8 mouse cellular contexts compared by ENCODE assay signal in genomic region chr15:100615825-100616220, GRCm38 (mm10). TPM values are rescaled to one million over a fixed set of nuclear protein-coding genes. Genes with fewer than 3 reads are reported as not detected.
DNase-seq lines count a peak whose midpoint lies in the region; ATAC-seq and TF ChIP-seq lines count a peak whose summit lies in the region.

No protein-coding gene starts in this region.

- H3K27ac ChIP-seq in ES-E14 (ENCODE audit: insufficient read depth, low read depth, low read length, poor library complexity, severe bottlenecking), result peak overlapping the region; percentile 93
- peak overlapping the region; percentile 93 for H3K27ac ChIP-seq in forebrain, embryonic 13.5 days
- H3K27ac ChIP-seq in neural tube, embryonic 15.5 days (replicated peaks), result peak overlapping the region; percentile 96

- DNase-seq in ES-E14 (ENCODE audit: low read depth, low spot score), result peak; percentile 81
- DNase-seq in heart, postnatal 10 days, result peak; percentile 93 to 95
- DNase-seq in kidney, postnatal 4 days, result peak; percentile 97 to 98
- DNase-seq in lung, adult 18-20 months, result peak; percentile 86 to 90
- DNase-seq in testis, postnatal 10 days (ENCODE audit: low spot score), result peak; percentile 96

- in situ Hi-C loops in ES-E14 (cut with MboI; ENCODE audit: low sequenced_read_pairs in 2 of 2, unreplicated experiment in 2 of 2), result no loop called here

- H3K9me3 ChIP-seq in ES-E14 (ENCODE audit: control insufficient read depth, insufficient read depth, low read depth, low read length), result no peaks in the 10 kb centered on the region
- no peaks in the 10 kb centered on the region for H3K9me3 ChIP-seq in forebrain, embryonic 13.5 days (replicated peaks)
- no peaks in the 10 kb centered on the region for H3K9me3 ChIP-seq in neural tube, embryonic 15.5 days (replicated peaks)

- H3K4me2 ChIP-seq in forebrain, embryonic 13.5 days, result peak overlapping the region; percentile 88
- peak overlapping the region; percentile 71 for H3K4me2 ChIP-seq in neural tube, embryonic 15.5 days

- ATAC-seq in cerebellum, adult (ENCODE audit: insufficient number of reproducible peaks, low FRiP score, low TSS enrichment), result peak; percentile 72
- ATAC-seq in forebrain, embryonic 13.5 days, result peak; percentile 85
- ATAC-seq in neural tube, embryonic 15.5 days (ENCODE audit: low FRiP score), result peak; percentile 89

- peak overlapping the region; percentile 83 to 90 for H3K4me3 ChIP-seq in ES-E14 (ENCODE audit: insufficient read depth in 1 of 2, low read depth in 1 of 2, low read length in 2 of 2, poor library complexity in 1 of 2, severe bottlenecking in 1 of 2)
- peak overlapping the region; percentile 86 for H3K4me3 ChIP-seq in forebrain, embryonic 13.5 days
- H3K4me3 ChIP-seq in neural tube, embryonic 15.5 days (replicated peaks), result peak overlapping the region; percentile 84

- peak overlapping the region; percentile 92 for H3K9ac ChIP-seq in ES-E14 (ENCODE audit: insufficient read depth, low read depth, low read length, poor library complexity, severe bottlenecking)
- peak overlapping the region; percentile 82 for H3K9ac ChIP-seq in forebrain, embryonic 13.5 days
- H3K9ac ChIP-seq in neural tube, embryonic 15.5 days (replicated peaks), result peak overlapping the region; percentile 78

- no peaks in the 10 kb centered on the region for H3K27me3 ChIP-seq in forebrain, embryonic 13.5 days
- no peaks in the 10 kb centered on the region for H3K27me3 ChIP-seq in neural tube, embryonic 15.5 days (replicated peaks)

- WGBS in forebrain, embryonic 13.5 days, result 0% methylated on average over 35 of the region's 43 CpGs
- WGBS in neural tube, embryonic 15.5 days, result under 1% methylated on average over 39 of the region's 43 CpGs

- intact Hi-C loops in heart, postnatal 10 days (cut with DNase I), result no loop called here

- H3K36me3 ChIP-seq in ES-E14 (ENCODE audit: control insufficient read depth, insufficient read depth, low read length, poor library complexity, severe bottlenecking), result peaks cover 25% of the 10 kb centered on the region
- peaks cover 38% of the 10 kb centered on the region for H3K36me3 ChIP-seq in forebrain, embryonic 13.5 days (ENCODE audit: poor library complexity, severe bottlenecking)
- peaks cover 32% of the 10 kb centered on the region for H3K36me3 ChIP-seq in neural tube, embryonic 15.5 days

- H3K4me1 ChIP-seq in ES-E14 (ENCODE audit: control insufficient read depth in 2 of 2, insufficient read depth in 2 of 2, low read length in 2 of 2, poor library complexity in 1 of 2), result peaks cover 0 to 5% of the 10 kb centered on the region in 2 experiments; a peak in 3 of 4 replicates
- peaks cover 25% of the 10 kb centered on the region for H3K4me1 ChIP-seq in forebrain, embryonic 13.5 days
- peaks cover 28% of the 10 kb centered on the region for H3K4me1 ChIP-seq in neural tube, embryonic 15.5 days

TF ChIP-seq in ES-E14, 5 proteins besides CTCF, POLR2A, EP300 and RAD21:
- TF ChIP-seq MAFK (IDR thresholded peaks at IDR 0.05; ENCODE audit: insufficient read depth, low read depth, low read length) (no peak), CHD2 (IDR thresholded peaks at IDR 0.05; ENCODE audit: low read depth, low read length) (peak; percentile 77), ZC3H11A (IDR thresholded peaks at IDR 0.05; ENCODE audit: borderline replicate concordance, low read depth, low read length) (no peak)

RNA-seq across cellular contexts. Expression of gene Dazap2, which starts 0.7 kb away (rescaled TPM):
- 13.5 and 27.6 TPM in 2 replicates for total RNA-seq in ES-E14 (2012; rRNA removed)
- polyA plus RNA-seq in forebrain, embryonic 13.5 days (2015; fragmentation: Nextera tagmentation; extraction: Ambion mirVana), result 190 and 192 TPM in 2 replicates
- 100 to 1,000 TPM; 176 to 183 TPM for total RNA-seq in heart, postnatal 10 days (2021)
- polyA plus RNA-seq in neural tube, embryonic 15.5 days (2015; fragmentation: Nextera tagmentation; extraction: Ambion mirVana), result 99.3 and 144 TPM in 2 replicates

RNA-seq across cellular contexts. Expression of gene Pou6f1, which starts 16.0 kb away (rescaled TPM):
- 2.9 and 4.1 TPM in 2 replicates for total RNA-seq in ES-E14 (2012; rRNA removed)
- polyA plus RNA-seq in forebrain, embryonic 13.5 days (2015; fragmentation: Nextera tagmentation; extraction: Ambion mirVana), result 36.4 and 37.5 TPM in 2 replicates
- 10 to 100 TPM; 20.9 to 21.6 TPM for total RNA-seq in heart, postnatal 10 days (2021)
- 26.0 and 32.4 TPM in 2 replicates for polyA plus RNA-seq in neural tube, embryonic 15.5 days (2015; fragmentation: Nextera tagmentation; extraction: Ambion mirVana)

RNA-seq across cellular contexts. Expression of gene Smagp, which starts 20.9 kb away (rescaled TPM):
- 20.0 and 27.3 TPM in 2 replicates for total RNA-seq in ES-E14 (2012; rRNA removed)
- polyA plus RNA-seq in forebrain, embryonic 13.5 days (2015; fragmentation: Nextera tagmentation; extraction: Ambion mirVana), result 1.7 and 2.1 TPM in 2 replicates
- 10 to 100 TPM; 20.5 to 25.8 TPM for total RNA-seq in heart, postnatal 10 days (2021)
- polyA plus RNA-seq in neural tube, embryonic 15.5 days (2015; fragmentation: Nextera tagmentation; extraction: Ambion mirVana), result 3.0 and 7.4 TPM in 2 replicates

RNA-seq across cellular contexts. Expression of gene Bin2, which starts 53.5 kb away (rescaled TPM):
- 7.9 and 12.5 TPM in 2 replicates for total RNA-seq in ES-E14 (2012; rRNA removed)
- 1.3 and 1.7 TPM in 2 replicates for polyA plus RNA-seq in forebrain, embryonic 13.5 days (2015; fragmentation: Nextera tagmentation; extraction: Ambion mirVana)
- total RNA-seq in heart, postnatal 10 days (2021), result 1 to 10 TPM; 1.4 to 2.2 TPM
- polyA plus RNA-seq in neural tube, embryonic 15.5 days (2015; fragmentation: Nextera tagmentation; extraction: Ambion mirVana), result 2.6 and 11.0 TPM in 2 replicates

Comparison
In these comparisons a context has a peak if more than half of its experiments do, and no peak if none do; other contexts are left out.
1. Peak in every context shown above with its lines: DNase-seq, ATAC-seq, H3K4me3 ChIP-seq and H3K27ac ChIP-seq.